Mouse (Mus musculus) thymus, adult 2 months (tissue): ENCODE data around the gene Klhl26.

ENCODE experiments used
- CTCF ChIP-seq: fragments of 200-500 bp; IDR thresholded peaks from 2 replicates; pipeline ENCODE4 v1.5.1; 2012; ENCODE audit warnings: mild to moderate bottlenecking, control low read depth, low read length, moderate library complexity, borderline replicate concordance; ENCODE audit not compliant: control insufficient read depth, poor library complexity, insufficient read depth; ENCODE audit errors: extremely low read depth
- POLR2A ChIP-seq: fragments of 200-500 bp; IDR thresholded peaks from 2 replicates; pipeline ENCODE4 v1.6.1; 2012; ENCODE audit warnings: mild to moderate bottlenecking, low read length, control low read depth, moderate library complexity; ENCODE audit not compliant: control insufficient read depth, poor library complexity, insufficient read depth; ENCODE audit errors: extremely low read depth

GRCm38 (mm10) chr8:70435156-70435555 lies 41.6 kb downstream of the Klhl26 start:
- no peak for TF ChIP-seq POLR2A
- no peak for TF ChIP-seq CTCF
